Mouse (Mus musculus): ENCODE results near the gene N4bp2.
"Not testable (repeated sequence)": the region's sequence is repeated elsewhere in the genome, so short reads cannot be mapped to it uniquely, and the experiment has no call there.

The N4bp2 gene

GRCm38 (mm10) chr5:65763088-65763915 lies at the start of gene N4bp2:
N4bp2 (plus strand) TSS chr5:65763521.
- in situ Hi-C loops (cut with MboI; ENCODE audit: low pct_unique_long_range_greater_than_20kb in 1 of 2, low sequenced_read_pairs in 2 of 2, unreplicated experiment in 1 of 2), result no loop called here

GRCm38 (mm10) chr5:65715084-65715483 lies 48.2 kb upstream of the N4bp2 start:
- in situ Hi-C loops (cut with MboI; ENCODE audit: low pct_unique_long_range_greater_than_20kb in 1 of 2, low sequenced_read_pairs in 2 of 2, unreplicated experiment in 1 of 2), result no loop called here

GRCm38 (mm10) chr5:65717063-65717902 lies 46.0 kb upstream of the N4bp2 start:
- in situ Hi-C loops (cut with MboI; ENCODE audit: low pct_unique_long_range_greater_than_20kb in 1 of 2, low sequenced_read_pairs in 2 of 2, unreplicated experiment in 1 of 2), result no loop called here

- in situ Hi-C loops (cut with MboI; ENCODE audit: low pct_unique_long_range_greater_than_20kb in 1 of 2, low sequenced_read_pairs in 2 of 2, unreplicated experiment in 1 of 2), result not testable (repeated sequence)
Measured at GRCm38 (mm10) chr5:65717903-65718211, 45.5 kb upstream of the N4bp2 start.

- in situ Hi-C loops (cut with MboI; ENCODE audit: low pct_unique_long_range_greater_than_20kb in 1 of 2, low sequenced_read_pairs in 2 of 2, unreplicated experiment in 1 of 2), result no loop called here
Measured at GRCm38 (mm10) chr5:65718368-65718767, 45.0 kb upstream of the N4bp2 start.

- in situ Hi-C loops (cut with MboI; ENCODE audit: low pct_unique_long_range_greater_than_20kb in 1 of 2, low sequenced_read_pairs in 2 of 2, unreplicated experiment in 1 of 2), result no loop called here
Measured at GRCm38 (mm10) chr5:65724311-65725054, 38.8 kb upstream of the N4bp2 start.

- in situ Hi-C loops (cut with MboI; ENCODE audit: low pct_unique_long_range_greater_than_20kb in 1 of 2, low sequenced_read_pairs in 2 of 2, unreplicated experiment in 1 of 2), result no loop called here
Measured at GRCm38 (mm10) chr5:65731173-65732007, 31.9 kb upstream of the N4bp2 start.

- in situ Hi-C loops (cut with MboI; ENCODE audit: low pct_unique_long_range_greater_than_20kb in 1 of 2, low sequenced_read_pairs in 2 of 2, unreplicated experiment in 1 of 2), result no loop called here
Measured at GRCm38 (mm10) chr5:65735601-65736000, 27.7 kb upstream of the N4bp2 start.

- in situ Hi-C loops (cut with MboI; ENCODE audit: low pct_unique_long_range_greater_than_20kb in 1 of 2, low sequenced_read_pairs in 2 of 2, unreplicated experiment in 1 of 2), result no loop called here
Measured at GRCm38 (mm10) chr5:65739366-65739765, 24.0 kb upstream of the N4bp2 start.

- in situ Hi-C loops (cut with MboI; ENCODE audit: low pct_unique_long_range_greater_than_20kb in 1 of 2, low sequenced_read_pairs in 2 of 2, unreplicated experiment in 1 of 2), result no loop called here
Measured at GRCm38 (mm10) chr5:65746908-65747307, 16.4 kb upstream of the N4bp2 start.

- in situ Hi-C loops (cut with MboI; ENCODE audit: low pct_unique_long_range_greater_than_20kb in 1 of 2, low sequenced_read_pairs in 2 of 2, unreplicated experiment in 1 of 2), result no loop called here
Measured at GRCm38 (mm10) chr5:65748386-65748785, 14.9 kb upstream of the N4bp2 start.

- in situ Hi-C loops (cut with MboI; ENCODE audit: low pct_unique_long_range_greater_than_20kb in 1 of 2, low sequenced_read_pairs in 2 of 2, unreplicated experiment in 1 of 2), result no loop called here
Measured at GRCm38 (mm10) chr5:65748880-65749279, 14.4 kb upstream of the N4bp2 start.

GRCm38 (mm10) chr5:65752021-65752420 lies 11.3 kb upstream of the N4bp2 start:
- in situ Hi-C loops (cut with MboI; ENCODE audit: low pct_unique_long_range_greater_than_20kb in 1 of 2, low sequenced_read_pairs in 2 of 2, unreplicated experiment in 1 of 2), result no loop called here

GRCm38 (mm10) chr5:65755859-65756258 lies 7.5 kb upstream of the N4bp2 start:
- in situ Hi-C loops (cut with MboI; ENCODE audit: low pct_unique_long_range_greater_than_20kb in 1 of 2, low sequenced_read_pairs in 2 of 2, unreplicated experiment in 1 of 2), result no loop called here

- in situ Hi-C loops (cut with MboI; ENCODE audit: low pct_unique_long_range_greater_than_20kb in 1 of 2, low sequenced_read_pairs in 2 of 2, unreplicated experiment in 1 of 2), result no loop called here
Measured at GRCm38 (mm10) chr5:65757110-65757509, 6.2 kb upstream of the N4bp2 start.

- in situ Hi-C loops (cut with MboI; ENCODE audit: low pct_unique_long_range_greater_than_20kb in 1 of 2, low sequenced_read_pairs in 2 of 2, unreplicated experiment in 1 of 2), result no loop called here
Measured at GRCm38 (mm10) chr5:65760041-65760440, 3.3 kb upstream of the N4bp2 start.

GRCm38 (mm10) chr5:65760599-65760998 lies 2.7 kb upstream of the N4bp2 start:
- in situ Hi-C loops (cut with MboI; ENCODE audit: low pct_unique_long_range_greater_than_20kb in 1 of 2, low sequenced_read_pairs in 2 of 2, unreplicated experiment in 1 of 2), result no loop called here

GRCm38 (mm10) chr5:65761020-65761419 lies 2.3 kb upstream of the N4bp2 start:
- in situ Hi-C loops (cut with MboI; ENCODE audit: low pct_unique_long_range_greater_than_20kb in 1 of 2, low sequenced_read_pairs in 2 of 2, unreplicated experiment in 1 of 2), result no loop called here

All from mouse embryonic stem cell (cell line).